Mouse (Mus musculus): ENCODE measurements around the gene Rasl11a. TPM values are rescaled to one million over a fixed set of nuclear protein-coding genes. Genes with fewer than 3 reads are reported as not detected.

Gene Rasl11a
- polyA plus RNA-seq, 1 experiment from 2014 or later: 23.5 TPM

GRCm38 (mm10) chr5:146818906-146819623 is 25.8 kb upstream of the Rasl11a start:
- 88% methylated on average over 8 of the region's 8 CpGs for WGBS
- H3K4me2 ChIP-seq (ENCODE audit: low read depth, severe bottlenecking): no peak overlapping the region
- no peak overlapping the region for H3K27ac ChIP-seq (replicated peaks; ENCODE audit: low read depth, low read length)
- no peaks in the 10 kb centered on the region for H3K9me3 ChIP-seq (ENCODE audit: control insufficient read depth, low read length)
- no peaks in the 10 kb centered on the region for H3K4me1 ChIP-seq (ENCODE audit: control insufficient read depth, insufficient read depth, low read length)
- H3K4me3 ChIP-seq (ENCODE audit: low read depth, low read length): no peak overlapping the region
- no peak overlapping the region for H3K9ac ChIP-seq (ENCODE audit: low read length)
- ATAC-seq (ENCODE audit: insufficient number of reproducible peaks, low FRiP score, low TSS enrichment, low read depth) (no peak), DNase-seq (ENCODE audit: low spot score) (no peak)
- H3K36me3 ChIP-seq (ENCODE audit: control insufficient read depth, insufficient read depth, low read length): no peaks in the 10 kb centered on the region
- H3K27me3 ChIP-seq (ENCODE audit: control insufficient read depth, insufficient read depth, low read length): no peaks in the 10 kb centered on the region

- 0 out of 2 replicates have a peak, but pooled peaks cover 2% of the 10 kb centered on the region for H3K4me1 ChIP-seq (ENCODE audit: control insufficient read depth, insufficient read depth, low read length)
- H3K9ac ChIP-seq (ENCODE audit: low read length): no peak overlapping the region
- no peaks in the 10 kb centered on the region for H3K36me3 ChIP-seq (ENCODE audit: control insufficient read depth, insufficient read depth, low read length)
- no peak overlapping the region for H3K4me2 ChIP-seq (ENCODE audit: low read depth, severe bottlenecking)
- H3K9me3 ChIP-seq (ENCODE audit: control insufficient read depth, low read length): no peaks in the 10 kb centered on the region
- H3K27me3 ChIP-seq (ENCODE audit: control insufficient read depth, insufficient read depth, low read length): no peaks in the 10 kb centered on the region
- WGBS: 91% methylated on average over 5 of the region's 5 CpGs
- H3K4me3 ChIP-seq (ENCODE audit: low read depth, low read length): no peak overlapping the region
- DNase-seq (ENCODE audit: low spot score): no peak
- no peak for ATAC-seq (ENCODE audit: insufficient number of reproducible peaks, low FRiP score, low TSS enrichment, low read depth)
- no peak overlapping the region for H3K27ac ChIP-seq (replicated peaks; ENCODE audit: low read depth, low read length)
These were observed 21.9 kb upstream of the Rasl11a start for GRCm38 (mm10) chr5:146823005-146823404.

GRCm38 (mm10) chr5:146829528-146829927 is 15.3 kb upstream of the Rasl11a start:
- H3K4me1 ChIP-seq (ENCODE audit: control insufficient read depth, insufficient read depth, low read length): 0 out of 2 replicates have a peak, but pooled peaks cover 5% of the 10 kb centered on the region
- no peak overlapping the region for H3K4me3 ChIP-seq (ENCODE audit: low read depth, low read length)
- DNase-seq (ENCODE audit: low spot score) (no peak), ATAC-seq (ENCODE audit: insufficient number of reproducible peaks, low FRiP score, low TSS enrichment, low read depth) (no peak)
- H3K9ac ChIP-seq (ENCODE audit: low read length): no peak overlapping the region
- no peaks in the 10 kb centered on the region for H3K27me3 ChIP-seq (ENCODE audit: control insufficient read depth, insufficient read depth, low read length)
- H3K36me3 ChIP-seq (ENCODE audit: control insufficient read depth, insufficient read depth, low read length): no peaks in the 10 kb centered on the region
- no peak overlapping the region for H3K4me2 ChIP-seq (ENCODE audit: low read depth, severe bottlenecking)
- H3K9me3 ChIP-seq (ENCODE audit: control insufficient read depth, low read length): no peaks in the 10 kb centered on the region
- no peak overlapping the region for H3K27ac ChIP-seq (replicated peaks; ENCODE audit: low read depth, low read length)
- 57% methylated on average over 8 of the region's 8 CpGs for WGBS

DNA sequence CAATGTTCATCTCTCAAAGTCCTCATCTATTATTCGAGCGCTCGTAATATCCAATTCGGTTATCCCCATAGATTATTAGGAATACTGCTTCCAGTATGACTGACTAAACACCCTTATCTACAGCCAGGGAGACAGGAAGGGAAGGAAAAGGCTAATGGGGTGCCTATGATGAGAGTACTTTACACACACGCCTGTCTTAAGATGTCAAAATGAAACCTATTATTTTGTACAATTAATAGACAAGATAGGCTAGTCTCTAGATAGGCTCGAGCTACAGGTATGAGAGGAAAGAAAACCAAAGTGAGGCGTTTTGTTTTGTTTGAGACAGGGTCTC is 12.5 kb upstream of the Rasl11a start:
- 51% methylated on average over 7 of the region's 7 CpGs for WGBS
- Histone ChIP-seq H3K36me3 (ENCODE audit: control insufficient read depth, insufficient read depth, low read length) (peaks cover 10% of the 10 kb centered on the region), H3K4me2 (ENCODE audit: low read depth, severe bottlenecking) (peak overlapping the region; percentile 64), H3K9me3 (ENCODE audit: control insufficient read depth, low read length) (no peaks in the 10 kb centered on the region), H3K9ac (ENCODE audit: low read length) (peak overlapping the region; percentile 98), H3K4me3 (ENCODE audit: low read depth, low read length) (peak overlapping the region; percentile 96), H3K27ac (replicated peaks; ENCODE audit: low read depth, low read length) (peak overlapping the region; percentile 2; the same call in 1 of the 2 replicates), H3K27me3 (ENCODE audit: control insufficient read depth, insufficient read depth, low read length) (no peaks in the 10 kb centered on the region), H3K4me1 (ENCODE audit: control insufficient read depth, insufficient read depth, low read length) (0 out of 2 replicates have a peak, but pooled peaks cover 3% of the 10 kb centered on the region)
- DNase-seq (ENCODE audit: low spot score): no peak
- ATAC-seq (ENCODE audit: insufficient number of reproducible peaks, low FRiP score, low TSS enrichment, low read depth): peak; percentile 22; the same call in 1 of the 2 replicates

DNA sequence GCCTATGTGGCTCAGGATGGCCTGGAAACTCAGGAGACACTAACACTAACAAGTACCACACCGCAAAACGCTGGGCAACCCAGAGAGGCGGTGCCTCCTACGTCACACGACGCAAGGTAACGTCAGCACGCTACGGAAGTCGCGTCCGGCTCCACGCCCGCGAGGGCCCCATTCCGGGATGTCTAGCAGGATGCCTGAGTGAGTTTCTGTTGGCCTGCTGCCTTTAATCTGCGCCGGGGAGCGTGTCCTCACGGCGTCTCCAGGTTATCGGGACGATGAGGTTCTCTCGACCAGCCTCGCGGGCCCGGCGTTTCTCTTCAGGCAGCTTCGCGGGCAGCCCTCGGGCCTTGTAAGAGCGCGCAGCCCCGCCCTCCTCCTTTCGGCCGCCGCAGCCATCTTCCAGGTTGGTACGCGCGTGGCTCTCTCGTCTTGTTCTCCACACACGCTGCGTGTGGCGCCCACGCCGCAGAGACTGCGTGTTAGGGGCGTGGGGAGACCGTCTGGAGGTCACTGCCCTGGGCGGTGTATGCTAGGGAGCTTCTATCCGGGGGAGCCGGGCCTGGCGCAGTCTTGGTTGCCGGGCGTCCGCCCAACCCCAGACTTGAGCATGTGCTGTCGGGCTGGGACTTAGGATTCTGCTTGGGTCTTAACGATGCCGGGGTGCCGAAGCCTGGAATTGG is 12.0 kb upstream of the Rasl11a start, which contains the start of gene Rpl21:
Gene Rpl21 (plus strand): TSS at position 122 of the 680 bp plus-strand sequence.
- ATAC-seq (ENCODE audit: insufficient number of reproducible peaks, low FRiP score, low TSS enrichment, low read depth): peak; percentile 96
- Histone ChIP-seq H3K4me3 (ENCODE audit: low read depth, low read length) (peak within 1 kb of the TSS; percentile 96), H3K9ac (ENCODE audit: low read length) (peak within 1 kb of the TSS; percentile 98), H3K27me3 (ENCODE audit: control insufficient read depth, insufficient read depth, low read length) (no peaks in the 10 kb centered on the region), H3K4me2 (ENCODE audit: low read depth, severe bottlenecking) (peak within 1 kb of the TSS; percentile 64), H3K4me1 (ENCODE audit: control insufficient read depth, insufficient read depth, low read length) (0 out of 2 replicates have a peak, but pooled peaks cover 3% of the 10 kb centered on the region), H3K9me3 (ENCODE audit: control insufficient read depth, low read length) (no peaks in the 10 kb centered on the region), H3K27ac (replicated peaks; ENCODE audit: low read depth, low read length) (peak within 1 kb of the TSS; percentile 72), H3K36me3 (ENCODE audit: control insufficient read depth, insufficient read depth, low read length) (peaks cover 11% of the 10 kb centered on the region)
- under 1% methylated on average over 60 of the region's 60 CpGs for WGBS
- peak; percentile 95 for DNase-seq (ENCODE audit: low spot score)

DNA sequence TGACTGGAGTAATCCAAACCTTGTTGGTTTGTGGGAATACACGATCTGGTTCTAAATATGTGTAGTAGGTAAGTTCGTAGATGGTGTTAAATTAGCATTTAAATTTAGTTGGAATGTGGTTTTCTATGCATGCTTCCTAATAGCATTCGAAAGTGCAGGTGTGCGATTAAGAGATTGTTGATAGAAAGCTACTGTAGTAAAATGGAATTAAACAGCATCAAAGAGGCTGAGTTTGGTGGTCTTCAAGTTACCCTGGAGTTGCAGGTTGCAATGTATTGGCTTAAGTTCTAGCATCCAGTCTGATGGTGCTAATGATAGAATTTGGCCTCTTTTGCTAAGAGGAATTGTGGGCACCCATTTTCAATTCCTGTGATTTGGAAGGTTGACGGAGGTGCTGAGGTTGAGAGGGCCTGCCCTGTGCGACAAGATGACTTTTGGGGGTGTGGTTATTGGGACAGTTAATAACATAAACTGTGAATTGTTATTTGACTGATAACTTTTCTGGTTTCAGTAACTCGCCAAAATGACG is 11.1 kb upstream of the Rasl11a start:
- Histone ChIP-seq H3K9me3 (ENCODE audit: control insufficient read depth, low read length) (no peaks in the 10 kb centered on the region), H3K4me3 (ENCODE audit: low read depth, low read length) (peak overlapping the region; percentile 96), H3K4me1 (ENCODE audit: control insufficient read depth, insufficient read depth, low read length) (0 out of 2 replicates have a peak, but pooled peaks cover 3% of the 10 kb centered on the region), H3K36me3 (ENCODE audit: control insufficient read depth, insufficient read depth, low read length) (peaks cover 11% of the 10 kb centered on the region), H3K27me3 (ENCODE audit: control insufficient read depth, insufficient read depth, low read length) (no peaks in the 10 kb centered on the region), H3K4me2 (ENCODE audit: low read depth, severe bottlenecking) (peak overlapping the region; percentile 64), H3K9ac (ENCODE audit: low read length) (peak overlapping the region; percentile 98), H3K27ac (replicated peaks; ENCODE audit: low read depth, low read length) (peak overlapping the region; percentile 72)
- no peak for DNase-seq (ENCODE audit: low spot score)
- no peak for ATAC-seq (ENCODE audit: insufficient number of reproducible peaks, low FRiP score, low TSS enrichment, low read depth)
- 21% methylated on average over 8 of the region's 8 CpGs for WGBS

DNA sequence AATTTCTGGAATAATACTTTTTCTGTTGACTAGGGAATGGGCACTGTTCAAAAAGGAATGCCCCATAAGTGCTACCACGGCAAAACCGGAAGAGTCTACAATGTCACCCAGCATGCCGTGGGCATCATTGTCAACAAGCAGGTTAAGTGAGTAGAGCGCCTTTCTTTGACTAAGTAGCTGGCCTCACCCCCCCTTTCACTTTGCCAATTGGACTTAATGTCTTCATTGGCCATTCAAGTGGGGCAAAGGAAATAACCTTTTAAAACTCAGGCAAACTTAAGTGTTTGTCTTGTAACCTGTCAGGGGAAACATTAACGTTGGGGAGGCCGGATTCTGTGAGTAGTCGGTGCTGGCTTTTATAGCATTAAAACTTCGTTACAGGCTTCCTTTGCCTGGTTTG is 9.9 kb upstream of the Rasl11a start:
- 0 out of 2 replicates have a peak, but pooled peaks cover 3% of the 10 kb centered on the region for H3K4me1 ChIP-seq (ENCODE audit: control insufficient read depth, insufficient read depth, low read length)
- H3K27me3 ChIP-seq (ENCODE audit: control insufficient read depth, insufficient read depth, low read length): no peaks in the 10 kb centered on the region
- H3K27ac ChIP-seq (replicated peaks; ENCODE audit: low read depth, low read length): no peak overlapping the region
- H3K4me3 ChIP-seq (ENCODE audit: low read depth, low read length): no peak overlapping the region
- DNase-seq (ENCODE audit: low spot score): no peak
- no peak overlapping the region for H3K9ac ChIP-seq (ENCODE audit: low read length)
- no peak for ATAC-seq (ENCODE audit: insufficient number of reproducible peaks, low FRiP score, low TSS enrichment, low read depth)
- H3K36me3 ChIP-seq (ENCODE audit: control insufficient read depth, insufficient read depth, low read length): peaks cover 11% of the 10 kb centered on the region
- no peak overlapping the region for H3K4me2 ChIP-seq (ENCODE audit: low read depth, severe bottlenecking)
- 86% methylated on average over 8 of the region's 8 CpGs for WGBS
- H3K9me3 ChIP-seq (ENCODE audit: control insufficient read depth, low read length): no peaks in the 10 kb centered on the region

- DNase-seq (ENCODE audit: low spot score): no peak
- no peak overlapping the region for H3K4me3 ChIP-seq (ENCODE audit: low read depth, low read length)
- 70% methylated on average over 7 of the region's 7 CpGs for WGBS
- H3K4me1 ChIP-seq (ENCODE audit: control insufficient read depth, insufficient read depth, low read length): 0 out of 2 replicates have a peak, but pooled peaks cover 3% of the 10 kb centered on the region
- H3K9ac ChIP-seq (ENCODE audit: low read length): no peak overlapping the region
- H3K27me3 ChIP-seq (ENCODE audit: control insufficient read depth, insufficient read depth, low read length): no peaks in the 10 kb centered on the region
- no peaks in the 10 kb centered on the region for H3K9me3 ChIP-seq (ENCODE audit: control insufficient read depth, low read length)
- H3K36me3 ChIP-seq (ENCODE audit: control insufficient read depth, insufficient read depth, low read length): peaks cover 11% of the 10 kb centered on the region
- no peak overlapping the region for H3K27ac ChIP-seq (replicated peaks; ENCODE audit: low read depth, low read length)
- ATAC-seq (ENCODE audit: insufficient number of reproducible peaks, low FRiP score, low TSS enrichment, low read depth): no peak
- no peak overlapping the region for H3K4me2 ChIP-seq (ENCODE audit: low read depth, severe bottlenecking)
These were observed 6.7 kb upstream of the Rasl11a start for GRCm38 (mm10) chr5:146837967-146838720.
